8 mouse cellular contexts compared by ENCODE assay signal in genomic region chr6:83136291-83136880, GRCm38 (mm10). TPM values are rescaled to one million over a fixed set of nuclear protein-coding genes. Genes with fewer than 3 reads are reported as not detected.
DNase-seq lines count a peak whose midpoint lies in the region; ATAC-seq lines count a peak whose summit lies in the region.

No protein-coding gene starts in this region.

- H3K4me2 ChIP-seq in kidney, embryonic 14.5 days (replicated peaks; ENCODE audit: low read depth, low read length): peak overlapping the region; percentile 74
- H3K4me2 ChIP-seq in hindbrain, embryonic 12.5 days (replicated peaks): peak overlapping the region; percentile 72
- H3K4me2 ChIP-seq in midbrain, embryonic 13.5 days (replicated peaks): peak overlapping the region; percentile 67

- peak overlapping the region; percentile 89 for H3K9ac ChIP-seq in kidney, embryonic 14.5 days (ENCODE audit: low read depth, low read length)
- H3K9ac ChIP-seq in hindbrain, embryonic 12.5 days: peak overlapping the region; percentile 70
- H3K9ac ChIP-seq in midbrain, embryonic 13.5 days (replicated peaks): peak overlapping the region; percentile 80

- H3K4me3 ChIP-seq in kidney, embryonic 14.5 days (ENCODE audit: low read length): peak overlapping the region; percentile 66
- peak overlapping the region; percentile 41 for H3K4me3 ChIP-seq in hindbrain, embryonic 12.5 days
- H3K4me3 ChIP-seq in midbrain, embryonic 13.5 days (replicated peaks): peak overlapping the region; percentile 47

- peaks cover 28% of the 10 kb centered on the region for H3K4me1 ChIP-seq in kidney, embryonic 14.5 days (ENCODE audit: control insufficient read depth, insufficient read depth, low read length)
- H3K4me1 ChIP-seq in hindbrain, embryonic 12.5 days: peaks cover 45% of the 10 kb centered on the region
- peaks cover 40% of the 10 kb centered on the region for H3K4me1 ChIP-seq in midbrain, embryonic 13.5 days (replicated peaks)

- 14% methylated on average over 5 of the region's 5 CpGs for whole genome bisulfite sequencing in kidney, embryonic 14.5 days
- 6% methylated on average over 5 of the region's 5 CpGs for WGBS in hindbrain, embryonic 12.5 days
- 9% methylated on average over 5 of the region's 5 CpGs for WGBS in midbrain, embryonic 13.5 days

- DNase-seq in kidney, adult 18-20 months: no peak
- DNase-seq in NIH3T3 (ENCODE audit: low read depth): peak; percentile 77
- no peak for DNase-seq in thymus, postnatal 4 days
- no peak for DNase-seq in c-Kit-positive CD71-positive TER-119-positive erythroid progenitor cells, embryonic 14.5 days (ENCODE audit: low spot score)
- no peak for DNase-seq in cerebellum, adult 11-12 months

- H3K27me3 ChIP-seq in kidney, embryonic 14.5 days (ENCODE audit: control insufficient read depth, insufficient read depth, low read length): no peaks in the 10 kb centered on the region
- H3K27me3 ChIP-seq in hindbrain, embryonic 12.5 days: peaks cover 16% of the 10 kb centered on the region
- peaks cover 21% of the 10 kb centered on the region for H3K27me3 ChIP-seq in midbrain, embryonic 13.5 days

- ATAC-seq in kidney, embryonic 14.5 days (ENCODE audit: low FRiP score, low TSS enrichment): peak; percentile 7; the same call in 1 of the 2 replicates
- ATAC-seq in hindbrain, embryonic 12.5 days (ENCODE audit: low FRiP score): peak; percentile 7; the same call in 1 of the 2 replicates
- peak; percentile 29 for ATAC-seq in midbrain, embryonic 13.5 days

- H3K27ac ChIP-seq in kidney, embryonic 14.5 days (ENCODE audit: low read depth, low read length): peak overlapping the region; percentile 99
- peak overlapping the region; percentile 93 for H3K27ac ChIP-seq in hindbrain, embryonic 12.5 days
- H3K27ac ChIP-seq in midbrain, embryonic 13.5 days: peak overlapping the region; percentile 93

- no peaks in the 10 kb centered on the region; the same call in 1 of the 2 replicates for H3K36me3 ChIP-seq in kidney, embryonic 14.5 days (ENCODE audit: control insufficient read depth, insufficient read depth, low read length)
- no peaks in the 10 kb centered on the region for H3K36me3 ChIP-seq in hindbrain, embryonic 12.5 days
- no peaks in the 10 kb centered on the region for H3K36me3 ChIP-seq in midbrain, embryonic 13.5 days

- no peaks in the 10 kb centered on the region for H3K9me3 ChIP-seq in kidney, embryonic 14.5 days (ENCODE audit: control insufficient read depth, low read length)
- no peaks in the 10 kb centered on the region for H3K9me3 ChIP-seq in hindbrain, embryonic 12.5 days (replicated peaks)
- no peaks in the 10 kb centered on the region for H3K9me3 ChIP-seq in midbrain, embryonic 13.5 days

RNA-seq across cellular contexts. Expression of gene Rtkn, which starts 1.1 kb away (rescaled TPM):
- 14.9 and 18.0 TPM in 2 replicates for polyA plus RNA-seq in kidney, embryonic 14.5 days (2014; fragmentation: Nextera tagmentation; extraction: Ambion mirVana)
- polyA plus RNA-seq in hindbrain, embryonic 12.5 days (2016; fragmentation: Nextera tagmentation; extraction: Ambion mirVana): 40.7 and 42.6 TPM in 2 replicates
- 16.5 and 18.8 TPM in 2 replicates for polyA plus RNA-seq in midbrain, embryonic 13.5 days (2015; fragmentation: Nextera tagmentation; extraction: Ambion mirVana)

RNA-seq across cellular contexts. Expression of gene Ino80b, which starts 11.2 kb away (rescaled TPM):
- 18.8 and 20.0 TPM in 2 replicates for polyA plus RNA-seq in kidney, embryonic 14.5 days (2014; fragmentation: Nextera tagmentation; extraction: Ambion mirVana)
- 19.6 and 19.9 TPM in 2 replicates for polyA plus RNA-seq in hindbrain, embryonic 12.5 days (2016; fragmentation: Nextera tagmentation; extraction: Ambion mirVana)
- polyA plus RNA-seq in midbrain, embryonic 13.5 days (2015; fragmentation: Nextera tagmentation; extraction: Ambion mirVana): 12.1 and 14.9 TPM in 2 replicates

RNA-seq across cellular contexts. Expression of gene Wbp1, which starts 15.0 kb away (rescaled TPM):
- 123 and 125 TPM in 2 replicates for polyA plus RNA-seq in kidney, embryonic 14.5 days (2014; fragmentation: Nextera tagmentation; extraction: Ambion mirVana)
- polyA plus RNA-seq in hindbrain, embryonic 12.5 days (2016; fragmentation: Nextera tagmentation; extraction: Ambion mirVana): 206 and 212 TPM in 2 replicates
- polyA plus RNA-seq in midbrain, embryonic 13.5 days (2015; fragmentation: Nextera tagmentation; extraction: Ambion mirVana): 228 and 253 TPM in 2 replicates

RNA-seq across cellular contexts. Expression of gene Wdr54, which starts 19.8 kb away (rescaled TPM):
- polyA plus RNA-seq in kidney, embryonic 14.5 days (2014; fragmentation: Nextera tagmentation; extraction: Ambion mirVana): 6.2 and 8.6 TPM in 2 replicates
- polyA plus RNA-seq in hindbrain, embryonic 12.5 days (2016; fragmentation: Nextera tagmentation; extraction: Ambion mirVana): 11.2 and 11.5 TPM in 2 replicates
- 16.1 and 19.2 TPM in 2 replicates for polyA plus RNA-seq in midbrain, embryonic 13.5 days (2015; fragmentation: Nextera tagmentation; extraction: Ambion mirVana)

RNA-seq across cellular contexts. Expression of gene 1700003E16Rik, which starts 19.8 kb away (rescaled TPM):
- polyA plus RNA-seq in kidney, embryonic 14.5 days (2014; fragmentation: Nextera tagmentation; extraction: Ambion mirVana): 0.94 and 0.96 TPM in 2 replicates
- polyA plus RNA-seq in hindbrain, embryonic 12.5 days (2016; fragmentation: Nextera tagmentation; extraction: Ambion mirVana): 4.4 and 5.2 TPM in 2 replicates
- 3.0 and 3.3 TPM in 2 replicates for polyA plus RNA-seq in midbrain, embryonic 13.5 days (2015; fragmentation: Nextera tagmentation; extraction: Ambion mirVana)
